ENCODE assay signal across 8 mouse cellular contexts in the genomic region with DNA sequence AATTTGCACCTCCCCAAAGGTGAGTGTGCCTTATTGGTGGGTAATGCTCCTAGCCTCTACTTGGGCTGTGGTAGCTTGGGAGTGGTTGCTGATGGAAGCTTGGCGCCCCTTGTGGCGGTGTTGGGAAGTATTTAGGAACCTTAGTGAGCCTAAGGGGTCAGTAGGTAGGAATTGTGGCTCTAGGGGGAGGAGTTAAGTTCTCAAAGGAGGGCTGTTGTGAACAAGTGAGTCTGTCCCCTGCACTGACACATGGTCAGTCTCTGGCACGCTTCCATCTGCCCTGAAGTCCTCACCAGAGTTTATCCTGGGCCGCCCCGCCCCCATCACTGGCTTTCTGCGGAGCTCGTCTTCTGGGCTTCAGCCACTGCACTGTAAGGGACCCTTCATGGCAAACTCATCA.
A peak's percentile ranks its signal among the peaks of the same experiment; 100 is the strongest.
DNase-seq lines count a peak whose midpoint lies in the region; ATAC-seq and TF ChIP-seq lines count a peak whose summit lies in the region.

No protein-coding gene starts in this region.

- H3K36me3 ChIP-seq in kidney, embryonic 15.5 days = no peaks in the 10 kb centered on the region
- no peaks in the 10 kb centered on the region for H3K36me3 ChIP-seq in midbrain, postnatal 0 days (ENCODE audit: insufficient read depth, low read length)

- peak; percentile 43 for DNase-seq in heart, postnatal 4 days
- no peak for DNase-seq in heart, adult 8-10 months (ENCODE audit: low spot score)
- no peak for DNase-seq in Patski (ENCODE audit: low read depth, low spot score)
- no peak for DNase-seq in midbrain, postnatal 0 days (ENCODE audit: low spot score)
- DNase-seq in ovary, postnatal 10 days (ENCODE audit: low spot score) = no peak
- DNase-seq in left cerebral cortex, adult 9 months (ENCODE audit: low spot score in 2 of 2) = no peak

- POLR2A ChIA-PET in Patski (lab: Charles Lee) = no interaction called here

- 21% methylated on average over 7 of the region's 7 CpGs for WGBS in kidney, embryonic 15.5 days
- WGBS in midbrain, postnatal 0 days = 32% methylated on average over 7 of the region's 7 CpGs

- peak; percentile 38 for TF ChIP-seq CTCF in Patski (IDR thresholded peaks at IDR 0.05)
- TF ChIP-seq CTCF in midbrain, postnatal 0 days (IDR thresholded peaks at IDR 0.05) = peak; percentile 65

- H3K9ac ChIP-seq in kidney, embryonic 15.5 days = no peak overlapping the region
- H3K9ac ChIP-seq in midbrain, postnatal 0 days (replicated peaks; ENCODE audit: low read length, poor library complexity, severe bottlenecking) = no peak overlapping the region

- H3K9me3 ChIP-seq in kidney, embryonic 15.5 days (replicated peaks) = no peaks in the 10 kb centered on the region
- no peaks in the 10 kb centered on the region for H3K9me3 ChIP-seq in midbrain, postnatal 0 days (ENCODE audit: low read length)

- H3K4me3 ChIP-seq in kidney, embryonic 15.5 days (replicated peaks) = no peak overlapping the region
- H3K4me3 ChIP-seq in midbrain, postnatal 0 days (ENCODE audit: low read depth, low read length) = no peak overlapping the region

- peak overlapping the region; percentile 24; the same call in 1 of the 2 replicates for H3K4me2 ChIP-seq in kidney, embryonic 15.5 days
- no peak overlapping the region for H3K4me2 ChIP-seq in midbrain, postnatal 0 days (ENCODE audit: low read depth, low read length, poor library complexity, severe bottlenecking)

- peaks cover under 1% of the 10 kb centered on the region for H3K27me3 ChIP-seq in Patski
- H3K27me3 ChIP-seq in kidney, embryonic 15.5 days = no peaks in the 10 kb centered on the region
- H3K27me3 ChIP-seq in midbrain, postnatal 0 days (ENCODE audit: insufficient read depth, low read length) = no peaks in the 10 kb centered on the region

- peaks cover 12% of the 10 kb centered on the region for H3K4me1 ChIP-seq in kidney, embryonic 15.5 days
- no peaks in the 10 kb centered on the region for H3K4me1 ChIP-seq in midbrain, postnatal 0 days (ENCODE audit: insufficient read depth, low read length)

- CTCF ChIA-PET in Patski (lab: Charles Lee) = no interaction called here

- no peak overlapping the region for H3K27ac ChIP-seq in kidney, embryonic 15.5 days
- H3K27ac ChIP-seq in midbrain, postnatal 0 days (ENCODE audit: low read depth, low read length) = no peak overlapping the region

- ATAC-seq in Patski = no peak
- peak; percentile 62 for ATAC-seq in common myeloid progenitor, adult 5-6 weeks (replicated peaks; ENCODE audit: low read depth, poor library complexity, severe bottlenecking)
- ATAC-seq in kidney, embryonic 15.5 days (replicated peaks; ENCODE audit: low FRiP score) = peak; percentile 74
- no peak for ATAC-seq in midbrain, postnatal 0 days (ENCODE audit: low FRiP score)

- in situ Hi-C loops in Patski (cut with MboI; ENCODE audit: low pct_unique_long_range_greater_than_20kb) = no loop called here

Comparison
In these comparisons a context has a peak if more than half of its experiments do, and no peak if none do; other contexts are left out.
1. ATAC-seq: peak in common myeloid progenitor, adult 5-6 weeks (single experiment) and kidney, embryonic 15.5 days (single experiment); none in Patski (single experiment) and midbrain, postnatal 0 days (single experiment).